Mouse (Mus musculus) liver, adult (tissue): ENCODE results near the gene Gm20390.
A peak's percentile ranks its signal among the peaks of the same experiment; 100 is the strongest.

Source experiments
- GATA4 ChIP-seq: IDR thresholded peaks from 2 replicates; pipeline ENCODE4 v1.6.1; 2014; ENCODE audit warnings: mild to moderate bottlenecking, low read length; ENCODE audit not compliant: insufficient replicate concordance

Gm20390 gene

DNA sequence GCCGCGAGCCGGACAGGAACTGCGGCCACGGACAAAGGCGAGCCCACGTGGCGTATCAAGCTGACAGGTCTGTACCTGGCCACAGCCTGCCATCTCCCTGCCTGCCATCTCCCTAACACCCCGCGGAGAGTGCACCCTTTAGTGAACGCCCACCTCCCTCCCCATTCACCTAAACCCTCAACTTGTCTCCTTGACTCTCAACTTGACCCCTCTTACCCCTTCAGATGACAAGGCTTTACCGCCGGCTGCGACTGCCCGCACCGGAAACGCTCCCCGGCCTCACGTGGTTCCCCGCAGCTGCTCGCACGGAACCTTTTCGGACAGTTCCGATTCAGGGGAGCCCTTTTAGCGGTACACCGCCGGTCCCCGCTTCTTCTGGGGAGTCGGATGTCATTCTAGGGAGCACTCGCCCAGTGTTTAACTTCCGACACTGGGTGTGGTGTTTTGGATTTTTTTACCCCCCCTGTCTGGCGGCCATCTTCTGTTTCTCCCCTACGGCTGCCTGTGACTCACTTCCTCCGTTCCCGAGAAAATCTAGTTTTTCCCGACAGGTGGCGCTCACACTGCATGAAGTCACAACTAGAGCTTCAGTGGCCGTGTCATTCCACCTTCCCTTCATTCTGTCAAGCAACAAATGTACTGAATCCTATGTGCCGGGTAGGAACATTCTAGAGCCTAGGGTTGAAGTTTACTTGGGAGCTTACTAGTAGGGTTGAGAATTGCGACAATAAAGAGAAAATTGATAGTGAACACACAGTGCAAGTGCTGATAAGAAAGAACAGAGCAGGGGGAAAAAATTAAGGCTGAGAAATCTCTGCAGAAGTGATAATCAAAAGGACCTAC is at the start of gene Gm20390, which contains the start of gene Nme1:
Gm20390 (minus strand) TSS at position 289 of the 843 bp plus-strand sequence.
Nme1 (minus strand) TSS at position 517 of the 843 bp plus-strand sequence.
- TF ChIP-seq GATA4, result peak; percentile 60; the same call in 1 of the 2 replicates

DNA sequence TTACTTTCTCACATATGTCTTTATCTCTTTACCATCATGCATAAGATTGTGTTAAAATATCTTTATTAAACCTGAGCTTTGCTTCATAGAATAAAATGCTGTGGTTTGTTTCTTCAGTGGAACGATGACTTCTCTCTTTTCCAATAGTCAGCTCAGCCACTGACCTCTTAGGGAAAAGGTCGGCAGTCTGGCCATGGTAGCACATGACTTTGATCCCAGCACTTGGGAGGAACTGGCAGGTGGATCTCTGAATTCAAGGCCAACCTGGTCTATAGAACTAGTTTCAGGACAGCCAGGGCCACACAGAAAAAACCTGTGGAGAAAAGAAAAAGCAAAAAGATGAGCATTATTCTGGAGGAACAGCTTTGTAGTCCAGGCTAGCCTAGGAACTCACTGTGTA is 35.3 kb upstream of the Gm20390 start:
- no peak for TF ChIP-seq GATA4

DNA sequence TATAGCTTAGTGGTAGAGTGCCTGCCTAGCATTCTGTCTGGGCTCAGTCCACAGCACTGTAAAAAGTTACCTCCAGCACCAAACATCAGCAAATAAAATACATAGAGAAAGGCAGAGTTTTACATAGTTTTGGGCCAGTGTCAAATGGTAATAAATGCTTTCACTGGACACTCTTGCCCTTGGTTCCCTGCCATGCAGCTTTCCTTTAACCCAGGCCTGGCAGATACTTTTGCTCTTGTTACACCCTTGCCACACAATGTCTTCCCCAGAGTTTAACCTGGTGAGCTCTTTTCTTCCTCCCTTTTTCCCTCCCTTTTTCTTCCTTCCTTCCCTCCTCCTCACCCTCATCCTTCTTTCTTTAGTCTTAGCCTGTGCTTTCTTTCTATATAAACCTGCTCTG is 31.2 kb upstream of the Gm20390 start:
- TF ChIP-seq GATA4, result no peak

DNA sequence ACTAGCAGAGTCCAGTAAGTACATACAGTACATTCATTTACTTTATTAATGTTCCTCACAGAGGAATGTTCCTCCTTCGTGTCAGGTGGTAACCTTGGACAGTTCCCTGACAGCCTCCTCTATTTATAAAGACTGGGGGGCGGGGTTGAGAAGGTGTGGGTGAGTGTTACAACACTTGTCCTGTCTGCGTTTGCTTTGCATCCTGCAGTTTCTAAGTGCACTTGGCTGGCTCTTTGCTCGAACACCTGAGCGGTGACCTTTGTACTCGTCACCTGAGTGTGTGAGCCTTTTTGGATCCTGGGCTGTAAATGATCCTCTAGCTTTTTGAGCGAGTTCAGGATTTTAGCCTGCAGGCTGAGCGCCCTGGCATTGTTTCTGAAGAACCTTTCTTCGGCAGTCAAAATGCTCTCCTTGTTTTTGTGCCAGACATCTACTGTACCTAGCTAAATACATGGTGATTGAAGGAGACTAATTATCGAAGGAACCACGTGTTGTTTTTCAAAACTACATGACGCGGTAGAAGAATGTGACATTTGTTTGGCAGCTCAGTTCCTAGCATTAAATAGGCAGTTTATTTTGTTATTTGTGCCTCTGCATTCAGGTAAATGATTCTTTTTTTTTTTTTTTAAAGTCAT is 29.2 kb upstream of the Gm20390 start:
- TF ChIP-seq GATA4, result no peak

DNA sequence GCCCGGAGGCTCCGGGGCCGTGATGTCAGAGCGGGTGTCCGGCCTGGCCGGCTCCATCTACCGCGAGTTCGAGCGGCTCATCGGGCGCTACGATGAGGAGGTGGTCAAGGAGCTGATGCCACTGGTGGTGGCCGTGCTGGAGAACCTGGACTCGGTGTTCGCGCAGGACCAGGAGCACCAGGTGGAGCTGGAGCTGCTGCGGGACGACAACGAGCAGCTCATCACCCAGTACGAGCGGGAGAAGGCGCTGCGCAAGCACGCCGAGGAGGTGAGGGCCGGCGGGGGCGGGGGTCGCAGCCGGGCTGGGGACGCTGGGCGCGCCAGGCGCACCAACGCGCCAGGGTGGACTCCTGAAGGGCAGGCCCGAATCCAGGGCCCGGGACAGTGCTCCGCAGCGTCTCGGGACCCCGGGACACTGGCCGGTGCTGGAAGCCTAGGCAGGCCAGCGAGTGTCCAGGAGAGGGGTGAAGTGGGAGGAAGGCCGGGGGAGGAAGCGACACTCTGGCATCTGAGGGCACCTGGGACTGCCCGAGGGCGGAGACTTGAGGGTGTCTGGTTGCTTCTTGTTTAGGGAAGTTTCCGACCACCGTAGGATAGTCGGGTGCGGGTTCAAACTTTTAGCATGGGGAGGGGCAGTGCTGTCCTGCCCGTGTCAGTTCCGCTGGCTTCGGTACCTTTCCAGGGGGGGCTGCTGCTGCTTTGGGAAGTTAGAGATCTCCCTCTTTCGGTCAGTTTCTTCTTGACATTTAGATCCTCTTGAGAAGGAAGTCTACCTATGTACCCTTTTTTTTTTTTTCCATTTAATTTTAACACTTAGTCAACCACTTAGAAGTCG is 28.4 kb upstream of the Gm20390 start:
- no peak for TF ChIP-seq GATA4

DNA sequence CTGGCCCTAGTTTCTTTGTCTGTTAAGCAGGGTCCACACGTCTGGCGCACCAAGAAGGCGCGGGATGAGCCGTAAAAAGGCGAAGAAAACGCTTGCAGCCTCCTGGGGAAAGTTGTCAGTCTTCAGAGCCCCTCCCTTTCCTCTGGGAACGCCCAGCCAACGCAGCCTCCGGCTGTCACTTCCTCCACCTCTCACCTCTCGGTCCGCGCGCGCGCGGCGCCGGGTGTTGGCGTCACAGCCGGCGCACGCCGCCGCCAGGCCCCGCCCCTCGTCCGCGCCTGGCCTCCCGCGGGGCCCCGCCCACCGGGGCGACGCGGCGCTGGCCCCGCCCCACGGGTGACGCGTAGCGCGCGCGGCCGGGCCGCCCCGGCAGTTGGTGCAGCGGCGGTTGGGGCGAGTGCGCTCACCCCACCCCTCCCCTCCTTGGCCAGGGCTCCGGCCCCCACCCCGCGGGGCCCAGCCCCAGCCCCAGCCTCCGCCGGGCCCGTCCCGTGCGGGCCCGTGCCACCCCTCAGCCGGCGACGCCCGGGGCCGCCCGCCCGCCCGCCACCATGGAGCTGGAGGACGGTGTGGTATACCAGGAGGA is 27.7 kb upstream of the Gm20390 start, which contains the start of gene Spag9:
Spag9 (plus strand) TSS at position 372 of the 586 bp plus-strand sequence.
- TF ChIP-seq GATA4, result no peak

DNA sequence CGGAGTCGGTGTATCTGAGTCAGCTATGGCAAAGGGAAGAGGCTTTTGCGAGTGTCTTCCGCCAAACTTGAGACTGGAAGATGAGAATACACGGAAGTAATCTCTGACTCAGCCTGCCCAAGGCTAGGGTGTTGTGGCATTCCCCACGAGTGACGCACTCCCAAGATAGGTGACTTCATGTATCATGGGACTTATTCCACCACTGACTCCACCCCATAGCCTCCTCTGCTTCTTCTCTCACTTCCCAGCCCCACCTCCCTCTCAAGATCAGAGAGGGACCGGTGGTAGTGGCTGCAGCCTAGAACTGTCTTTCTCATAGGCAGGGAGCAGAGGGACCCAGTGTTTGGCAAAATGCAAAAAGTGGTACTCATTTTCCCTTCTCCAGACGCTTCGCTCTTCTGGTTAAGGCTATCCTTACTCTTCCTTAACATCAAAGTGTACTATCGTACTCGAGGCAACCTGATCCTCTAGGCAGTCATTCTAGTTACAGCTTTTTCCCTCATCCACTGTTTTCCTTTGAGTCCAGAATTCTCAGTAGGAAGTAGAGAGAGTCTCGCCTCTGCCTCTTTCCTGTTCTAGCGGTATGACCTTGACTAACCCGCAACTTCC is 27.1 kb upstream of the Gm20390 start:
- peak; percentile 84 for TF ChIP-seq GATA4

DNA sequence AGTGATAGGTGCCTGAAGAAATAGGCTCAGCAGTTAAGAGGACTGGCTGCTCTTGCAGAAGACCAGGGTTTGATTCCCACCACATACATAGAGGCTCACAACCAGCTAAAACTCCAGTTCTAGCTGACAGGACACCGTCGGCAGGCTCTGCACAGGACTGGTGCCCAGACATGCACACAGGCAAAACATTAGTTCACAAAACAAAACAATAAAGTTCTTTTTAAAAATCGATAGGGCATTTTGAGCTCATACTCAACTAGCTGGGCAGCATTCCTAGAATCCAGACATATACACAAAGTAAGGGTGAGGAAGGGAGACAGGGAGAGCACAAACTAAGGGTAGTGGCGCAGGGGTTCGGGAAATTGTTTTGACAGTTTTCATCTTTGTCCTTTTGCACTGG is 26.4 kb upstream of the Gm20390 start:
- no peak for TF ChIP-seq GATA4

DNA sequence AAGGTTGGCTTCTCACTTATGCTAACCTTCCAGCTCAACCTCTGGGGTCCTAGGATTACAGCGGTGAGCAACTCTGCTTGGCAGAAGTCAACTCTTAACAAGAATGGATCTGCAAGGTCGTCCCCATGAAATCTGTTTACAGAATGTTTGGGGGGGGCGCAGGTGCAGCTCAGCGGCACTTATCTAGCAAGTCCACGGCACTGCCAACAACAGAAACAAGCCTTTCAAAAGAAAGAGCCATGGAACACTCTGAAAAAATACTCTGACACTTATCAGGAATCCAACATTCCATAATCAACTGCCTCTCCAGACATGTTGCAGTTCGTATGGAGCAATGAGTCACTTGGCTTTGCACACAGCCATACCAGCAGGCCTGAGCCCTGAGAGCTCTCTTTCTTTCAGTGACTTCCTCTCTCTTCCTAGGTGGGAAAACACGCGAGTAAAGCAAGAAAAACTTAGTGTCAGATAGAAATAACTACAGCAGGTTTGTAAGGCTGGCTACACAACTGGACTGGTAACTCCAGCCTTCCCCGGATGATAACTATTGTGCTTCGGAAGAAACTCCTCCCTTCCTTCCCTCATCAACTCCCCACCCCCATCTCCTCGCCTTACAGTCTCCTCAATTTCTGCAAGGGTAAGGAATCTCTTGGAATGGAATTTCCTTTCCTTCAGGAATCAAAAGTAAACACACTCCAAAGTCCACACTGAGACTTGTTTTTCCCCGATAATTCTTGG is 20.4 kb upstream of the Gm20390 start:
- TF ChIP-seq GATA4, result peak; percentile 55; the same call in 1 of the 2 replicates

DNA sequence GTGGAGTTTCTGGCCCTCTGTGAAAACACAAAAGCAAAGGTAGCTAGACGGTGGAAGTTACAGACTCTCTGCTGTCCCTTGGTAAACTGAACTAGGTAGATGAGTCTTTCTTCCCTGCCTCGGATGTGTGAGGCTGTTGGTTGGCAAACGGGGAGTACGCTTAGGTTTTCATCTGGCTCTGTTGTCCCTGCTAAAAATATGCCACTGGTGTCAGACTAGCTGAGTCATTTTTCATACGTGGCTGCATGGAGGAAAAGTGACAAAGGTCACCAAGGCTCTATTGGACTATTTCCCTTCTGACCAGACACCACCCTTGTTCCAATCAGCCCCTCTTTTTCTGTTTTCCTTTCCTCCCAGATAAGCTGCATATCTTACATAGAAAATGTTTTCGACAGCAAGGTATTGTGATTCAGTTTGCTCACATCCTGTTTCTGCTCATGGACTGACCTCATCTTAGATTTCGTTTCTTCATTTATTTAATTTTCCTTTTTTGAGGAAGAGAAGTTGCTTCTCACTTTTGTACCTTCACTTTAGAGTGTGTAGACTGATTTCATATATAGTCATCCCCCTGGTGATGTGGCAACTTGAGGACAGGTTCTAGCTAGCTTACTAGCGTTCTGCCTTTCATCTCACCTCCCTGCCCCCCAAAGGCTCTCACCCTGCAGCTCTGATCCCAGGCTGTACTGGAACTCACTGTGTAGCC is 19.7 kb upstream of the Gm20390 start:
- peak; percentile 95 for TF ChIP-seq GATA4

DNA sequence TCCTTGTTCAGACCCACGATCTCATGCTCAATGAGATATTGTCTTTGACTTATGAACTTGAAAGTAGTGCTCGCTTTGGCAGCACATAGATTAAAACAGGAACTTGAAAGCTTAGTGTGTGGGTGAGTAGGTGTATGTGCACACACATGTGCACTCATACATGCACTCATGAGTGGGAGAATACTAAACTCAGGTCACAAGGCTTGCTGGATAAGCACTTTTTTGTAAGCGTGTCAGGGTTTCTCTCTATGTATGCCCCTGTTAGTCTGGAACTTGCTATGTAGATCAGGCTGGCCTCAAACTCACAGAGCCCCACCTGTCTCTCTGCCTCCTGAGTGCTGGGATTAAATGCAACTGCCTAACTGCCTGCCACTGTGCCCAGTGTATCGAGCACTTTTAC is 18.9 kb upstream of the Gm20390 start:
- TF ChIP-seq GATA4, result no peak

DNA sequence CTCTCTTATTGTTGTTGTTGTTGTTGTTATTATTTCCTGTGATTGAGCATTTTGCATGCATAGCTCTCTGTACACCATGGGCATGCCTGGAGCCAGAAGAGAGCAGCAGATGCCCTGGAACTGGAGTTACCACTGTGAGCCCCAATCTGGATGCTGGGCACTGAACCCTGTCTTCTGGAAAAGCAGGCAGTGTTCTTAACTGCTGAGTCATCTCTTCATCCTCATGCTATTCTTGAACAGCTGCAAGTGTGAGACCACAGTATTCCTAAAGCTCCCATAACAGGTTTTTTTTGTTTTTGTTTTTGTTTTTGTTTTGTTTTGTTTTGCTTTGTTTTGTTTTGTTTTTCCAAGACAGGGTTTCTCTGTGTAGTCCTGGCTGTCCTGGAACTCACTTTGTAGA is 18.2 kb upstream of the Gm20390 start:
- no peak for TF ChIP-seq GATA4

DNA sequence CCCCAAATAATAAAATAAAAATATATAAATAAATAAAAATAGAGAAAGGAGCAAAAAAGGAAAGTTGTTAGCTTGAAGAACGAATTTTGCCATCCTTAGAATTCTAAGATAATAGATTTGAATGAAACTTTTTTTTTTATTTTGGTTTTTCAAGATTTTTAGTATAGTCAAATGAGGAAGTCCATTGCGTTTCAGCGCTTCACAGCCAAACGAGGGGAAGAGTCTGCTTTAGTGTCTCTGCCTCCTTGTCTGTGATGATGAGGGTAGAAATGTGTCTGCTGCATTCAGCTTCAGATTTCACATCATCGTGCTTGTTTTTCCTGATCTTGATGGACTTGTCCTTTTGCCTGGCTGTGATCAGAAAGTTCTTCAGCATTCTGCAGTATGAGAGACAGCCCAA is 17.2 kb upstream of the Gm20390 start:
- TF ChIP-seq GATA4, result no peak
